Mouse (Mus musculus): ENCODE results near the gene Gprc5a. TPM values are rescaled to one million over a fixed set of nuclear protein-coding genes. Genes with fewer than 3 reads are reported as not detected.
A peak's percentile ranks its signal among the peaks of the same experiment; 100 is the strongest.

The Gprc5a gene
- polyA plus RNA-seq (2015; fragmentation: Nextera tagmentation; extraction: Ambion mirVana): 9.8 and 13.5 TPM in 2 replicates

- no peak for TF ChIP-seq EP300 (optimal IDR thresholded peaks at IDR 0.05)
- no peak for TF ChIP-seq CTCF (IDR thresholded peaks at IDR 0.05; ENCODE audit: low read depth)
- no peaks in the 10 kb centered on the region for H3K27me3 ChIP-seq (ENCODE audit: control insufficient read depth, insufficient read depth, low read length)
- peak; percentile 91 for DNase-seq (ENCODE audit: low spot score)
- peak within 1 kb of the TSS; percentile 74 for H3K4me2 ChIP-seq (replicated peaks; ENCODE audit: low read depth)
- WGBS: under 1% methylated on average over 44 of the region's 44 CpGs
- H3K9me3 ChIP-seq (ENCODE audit: control insufficient read depth, low read length): no peaks in the 10 kb centered on the region
- ATAC-seq (ENCODE audit: low FRiP score, low TSS enrichment): peak; percentile 90
- no peaks in the 10 kb centered on the region for H3K4me1 ChIP-seq (replicated peaks; ENCODE audit: control insufficient read depth, insufficient read depth)
- H3K9ac ChIP-seq (ENCODE audit: low read length): peak within 1 kb of the TSS; percentile 63
- peak within 1 kb of the TSS; percentile 50 for H3K4me3 ChIP-seq (ENCODE audit: low read depth, low read length)
- H3K27ac ChIP-seq (replicated peaks): peak within 1 kb of the TSS; percentile 79
- H3K36me3 ChIP-seq (ENCODE audit: control insufficient read depth, insufficient read depth, low read length): no peaks in the 10 kb centered on the region
Measured at GRCm38 (mm10) chr6:135065236-135065957, at the start of gene Gprc5a. Gene Gprc5a (plus strand): TSS chr6:135065651.

GRCm38 (mm10) chr6:135017211-135017610 lies 48.2 kb upstream of the Gprc5a start:
- DNase-seq (ENCODE audit: low spot score) (no peak), ATAC-seq (ENCODE audit: low FRiP score, low TSS enrichment) (peak; percentile 87)

GRCm38 (mm10) chr6:135019564-135019963 lies 45.9 kb upstream of the Gprc5a start:
- DNase-seq (ENCODE audit: low spot score): no peak
- Histone ChIP-seq H3K4me1 (replicated peaks; ENCODE audit: control insufficient read depth, insufficient read depth) (no peaks in the 10 kb centered on the region), H3K9me3 (ENCODE audit: control insufficient read depth, low read length) (no peaks in the 10 kb centered on the region), H3K27me3 (ENCODE audit: control insufficient read depth, insufficient read depth, low read length) (no peaks in the 10 kb centered on the region), H3K27ac (replicated peaks) (no peak overlapping the region), H3K36me3 (ENCODE audit: control insufficient read depth, insufficient read depth, low read length) (peaks cover 49% of the 10 kb centered on the region), H3K4me2 (replicated peaks; ENCODE audit: low read depth) (no peak overlapping the region), H3K9ac (ENCODE audit: low read length) (no peak overlapping the region), H3K4me3 (ENCODE audit: low read depth, low read length) (no peak overlapping the region)
- TF ChIP-seq EP300 (optimal IDR thresholded peaks at IDR 0.05) (no peak), CTCF (IDR thresholded peaks at IDR 0.05; ENCODE audit: low read depth) (no peak)
- ATAC-seq (ENCODE audit: low FRiP score, low TSS enrichment): no peak
- 81% methylated on average over 10 of the region's 10 CpGs for WGBS

More at GRCm38 (mm10) chr6:135017211-135017610, 48.2 kb upstream of the Gprc5a start:
- 80% methylated on average over 11 of the region's 11 CpGs for WGBS
- H3K9ac ChIP-seq (ENCODE audit: low read length): no peak overlapping the region
- no peak overlapping the region for H3K4me2 ChIP-seq (replicated peaks; ENCODE audit: low read depth)
- H3K27ac ChIP-seq (replicated peaks): no peak overlapping the region
- H3K4me3 ChIP-seq (ENCODE audit: low read depth, low read length): no peak overlapping the region
- TF ChIP-seq EP300 (optimal IDR thresholded peaks at IDR 0.05) (no peak), CTCF (IDR thresholded peaks at IDR 0.05; ENCODE audit: low read depth) (no peak)
- H3K4me1 ChIP-seq (replicated peaks; ENCODE audit: control insufficient read depth, insufficient read depth): peaks cover 1% of the 10 kb centered on the region; the same call in 1 of the 2 replicates
- H3K36me3 ChIP-seq (ENCODE audit: control insufficient read depth, insufficient read depth, low read length): peaks cover 40% of the 10 kb centered on the region
- H3K27me3 ChIP-seq (ENCODE audit: control insufficient read depth, insufficient read depth, low read length): no peaks in the 10 kb centered on the region
- H3K9me3 ChIP-seq (ENCODE audit: control insufficient read depth, low read length): no peaks in the 10 kb centered on the region

GRCm38 (mm10) chr6:135021633-135022032 lies 43.8 kb upstream of the Gprc5a start:
- H3K27me3 ChIP-seq (ENCODE audit: control insufficient read depth, insufficient read depth, low read length): no peaks in the 10 kb centered on the region
- TF ChIP-seq EP300 (optimal IDR thresholded peaks at IDR 0.05) (no peak), CTCF (IDR thresholded peaks at IDR 0.05; ENCODE audit: low read depth) (no peak)
- no peak overlapping the region for H3K27ac ChIP-seq (replicated peaks)
- H3K9ac ChIP-seq (ENCODE audit: low read length): no peak overlapping the region
- no peaks in the 10 kb centered on the region for H3K4me1 ChIP-seq (replicated peaks; ENCODE audit: control insufficient read depth, insufficient read depth)
- ATAC-seq (ENCODE audit: low FRiP score, low TSS enrichment): no peak
- H3K9me3 ChIP-seq (ENCODE audit: control insufficient read depth, low read length): no peaks in the 10 kb centered on the region
- DNase-seq (ENCODE audit: low spot score): no peak
- peaks cover 37% of the 10 kb centered on the region for H3K36me3 ChIP-seq (ENCODE audit: control insufficient read depth, insufficient read depth, low read length)
- no peak overlapping the region for H3K4me3 ChIP-seq (ENCODE audit: low read depth, low read length)
- H3K4me2 ChIP-seq (replicated peaks; ENCODE audit: low read depth): no peak overlapping the region
- WGBS: 83% methylated on average over 3 of the region's 3 CpGs

- Histone ChIP-seq H3K27me3 (ENCODE audit: control insufficient read depth, insufficient read depth, low read length) (no peaks in the 10 kb centered on the region), H3K9me3 (ENCODE audit: control insufficient read depth, low read length) (no peaks in the 10 kb centered on the region), H3K27ac (replicated peaks) (no peak overlapping the region), H3K4me3 (ENCODE audit: low read depth, low read length) (no peak overlapping the region), H3K4me2 (replicated peaks; ENCODE audit: low read depth) (no peak overlapping the region), H3K36me3 (ENCODE audit: control insufficient read depth, insufficient read depth, low read length) (peaks cover 26% of the 10 kb centered on the region), H3K4me1 (replicated peaks; ENCODE audit: control insufficient read depth, insufficient read depth) (no peaks in the 10 kb centered on the region), H3K9ac (ENCODE audit: low read length) (no peak overlapping the region)
- no peak for TF ChIP-seq EP300 (optimal IDR thresholded peaks at IDR 0.05)
- no peak for TF ChIP-seq CTCF (IDR thresholded peaks at IDR 0.05; ENCODE audit: low read depth)
- ATAC-seq (ENCODE audit: low FRiP score, low TSS enrichment): no peak
- WGBS: 81% methylated on average over 14 of the region's 14 CpGs
- no peak for DNase-seq (ENCODE audit: low spot score)
Measured at GRCm38 (mm10) chr6:135023379-135023778, 42.1 kb upstream of the Gprc5a start.

GRCm38 (mm10) chr6:135024781-135025420 lies 40.5 kb upstream of the Gprc5a start:
- Histone ChIP-seq H3K27ac (replicated peaks) (peak overlapping the region; percentile 40; the same call in 1 of the 2 replicates), H3K9ac (ENCODE audit: low read length) (no peak overlapping the region), H3K27me3 (ENCODE audit: control insufficient read depth, insufficient read depth, low read length) (no peaks in the 10 kb centered on the region), H3K4me2 (replicated peaks; ENCODE audit: low read depth) (no peak overlapping the region), H3K4me1 (replicated peaks; ENCODE audit: control insufficient read depth, insufficient read depth) (no peaks in the 10 kb centered on the region), H3K36me3 (ENCODE audit: control insufficient read depth, insufficient read depth, low read length) (peaks cover 23% of the 10 kb centered on the region), H3K9me3 (ENCODE audit: control insufficient read depth, low read length) (no peaks in the 10 kb centered on the region), H3K4me3 (ENCODE audit: low read depth, low read length) (no peak overlapping the region)
- no peak for DNase-seq (ENCODE audit: low spot score)
- ATAC-seq (ENCODE audit: low FRiP score, low TSS enrichment): peak; percentile 52
- 43% methylated on average over 1 of the region's 1 CpGs for WGBS
- TF ChIP-seq EP300 (optimal IDR thresholded peaks at IDR 0.05) (no peak), CTCF (IDR thresholded peaks at IDR 0.05; ENCODE audit: low read depth) (no peak)
